Mouse (Mus musculus): Measurements from ENCODE around the gene Rere. TPM values are rescaled to one million over a fixed set of nuclear protein-coding genes. Genes with fewer than 3 reads are reported as not detected.

Rere gene
- polyA plus RNA-seq, 1 experiment from 2014 or later, result 8.3 TPM

DNA sequence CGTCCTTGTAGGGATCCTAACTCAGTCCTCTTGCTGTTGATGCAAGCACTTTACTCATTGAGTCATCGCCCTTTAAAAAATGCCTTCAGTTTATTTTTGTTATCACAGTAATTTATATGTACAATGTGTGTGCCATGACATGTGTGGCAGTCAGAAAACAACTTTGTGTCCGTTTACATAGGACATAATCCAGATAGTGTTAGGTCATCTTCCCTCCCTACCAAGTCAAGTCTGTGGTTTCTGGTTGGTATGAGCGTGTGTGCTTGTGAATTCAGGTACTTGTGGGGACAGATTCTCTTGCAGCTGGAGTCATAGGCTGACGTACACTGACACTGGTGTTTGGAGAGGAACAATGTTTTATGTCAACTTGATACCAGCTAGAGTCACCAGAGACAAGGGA lies 74.4 kb downstream of the Rere start:
- Histone ChIP-seq H3K27me3 (ENCODE audit: control insufficient read depth, insufficient read depth, low read length) (no peaks in the 10 kb centered on the region), H3K4me2 (replicated peaks; ENCODE audit: low read depth) (no peak overlapping the region), H3K36me3 (ENCODE audit: control insufficient read depth, insufficient read depth, low read length) (no peaks in the 10 kb centered on the region), H3K27ac (replicated peaks) (no peak overlapping the region), H3K4me3 (ENCODE audit: low read depth, low read length) (no peak overlapping the region), H3K4me1 (replicated peaks; ENCODE audit: control insufficient read depth, insufficient read depth) (no peaks in the 10 kb centered on the region), H3K9ac (ENCODE audit: low read length) (no peak overlapping the region), H3K9me3 (ENCODE audit: control insufficient read depth, low read length) (no peaks in the 10 kb centered on the region)
- no peak for TF ChIP-seq EP300 (optimal IDR thresholded peaks at IDR 0.05)
- no peak for TF ChIP-seq CTCF (IDR thresholded peaks at IDR 0.05; ENCODE audit: low read depth)
- ATAC-seq (ENCODE audit: low FRiP score, low TSS enrichment) (no peak), DNase-seq (ENCODE audit: low spot score) (no peak)
- WGBS, result 71% methylated on average over 5 of the region's 5 CpGs

DNA sequence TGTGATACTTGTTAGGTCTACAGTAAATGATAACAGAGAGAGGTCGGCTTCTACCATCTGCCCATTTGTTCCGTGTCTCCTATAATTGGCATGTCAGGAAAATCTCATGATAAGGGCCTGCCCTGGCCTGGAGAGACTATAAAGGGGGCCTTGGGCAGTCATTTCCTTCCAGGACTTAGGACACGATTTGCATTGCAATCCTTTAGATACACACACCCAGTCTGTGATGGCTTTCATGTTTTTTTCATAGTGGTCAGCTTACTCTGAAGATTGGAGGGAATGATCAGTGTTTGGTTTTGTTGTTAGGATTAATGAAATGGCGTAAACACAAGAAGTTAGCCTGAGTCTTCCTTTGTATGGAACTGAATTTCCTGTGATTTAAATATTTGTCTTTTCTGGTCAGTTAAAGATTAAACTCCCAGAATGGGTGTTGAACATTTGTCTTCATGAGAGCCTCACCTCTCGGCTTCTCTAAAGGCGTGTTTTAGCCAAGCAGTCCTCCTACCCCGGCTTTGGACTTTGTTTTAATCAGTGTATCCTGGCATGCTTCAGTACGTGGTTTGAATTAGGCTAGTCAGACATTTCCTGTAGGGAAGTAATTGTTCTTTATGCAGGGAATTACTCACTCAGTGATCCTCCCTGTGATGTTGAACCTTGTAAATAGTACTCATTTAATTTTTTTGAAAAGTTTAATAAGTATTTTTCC lies 80.7 kb downstream of the Rere start:
- H3K4me2 ChIP-seq (replicated peaks; ENCODE audit: low read depth), result no peak overlapping the region

DNA sequence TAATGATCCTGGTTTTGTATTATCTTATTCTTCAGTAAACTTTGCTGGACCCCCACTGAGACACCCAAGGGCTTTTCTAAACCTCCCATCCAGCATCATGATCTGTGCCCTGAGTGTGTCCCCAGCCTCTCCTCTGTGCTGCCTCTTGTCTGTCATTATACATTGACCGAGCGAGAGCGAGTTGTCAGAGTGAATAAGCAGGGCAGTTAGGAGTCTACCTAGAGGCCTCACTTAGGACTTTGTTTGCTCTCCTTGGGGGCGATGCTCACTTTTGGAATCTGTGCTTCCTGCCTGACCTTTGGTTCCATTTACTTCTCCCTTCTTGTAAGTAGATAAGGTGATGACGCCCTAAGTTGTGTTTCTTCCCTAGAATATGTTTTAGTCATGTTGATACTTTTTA lies 81.4 kb downstream of the Rere start:
- no peak overlapping the region for H3K9ac ChIP-seq (ENCODE audit: low read length)
- H3K9me3 ChIP-seq (ENCODE audit: control insufficient read depth, low read length), result no peaks in the 10 kb centered on the region
- 40% methylated on average over 5 of the region's 5 CpGs for WGBS
- no peak for DNase-seq (ENCODE audit: low spot score)
- H3K27me3 ChIP-seq (ENCODE audit: control insufficient read depth, insufficient read depth, low read length), result no peaks in the 10 kb centered on the region
- H3K4me3 ChIP-seq (ENCODE audit: low read depth, low read length), result no peak overlapping the region
- H3K4me1 ChIP-seq (replicated peaks; ENCODE audit: control insufficient read depth, insufficient read depth), result peaks cover 2% of the 10 kb centered on the region; the same call in 1 of the 2 replicates
- 0 out of 2 replicates have a peak, but pooled peaks have one; percentile 56 for ATAC-seq (ENCODE audit: low FRiP score, low TSS enrichment)
- H3K27ac ChIP-seq (replicated peaks), result 0 out of 2 replicates have a peak overlapping the region, but pooled peaks have one; percentile 19
- H3K4me2 ChIP-seq (replicated peaks; ENCODE audit: low read depth), result no peak overlapping the region
- no peaks in the 10 kb centered on the region for H3K36me3 ChIP-seq (ENCODE audit: control insufficient read depth, insufficient read depth, low read length)
- TF ChIP-seq CTCF (IDR thresholded peaks at IDR 0.05; ENCODE audit: low read depth), result no peak
- TF ChIP-seq EP300 (optimal IDR thresholded peaks at IDR 0.05), result no peak

More for the DNA sequence above, 80.7 kb downstream of the Rere start:
- Histone ChIP-seq H3K9ac (ENCODE audit: low read length) (no peak overlapping the region), H3K36me3 (ENCODE audit: control insufficient read depth, insufficient read depth, low read length) (no peaks in the 10 kb centered on the region), H3K27ac (replicated peaks) (peak overlapping the region; percentile 53), H3K9me3 (ENCODE audit: control insufficient read depth, low read length) (no peaks in the 10 kb centered on the region), H3K4me1 (replicated peaks; ENCODE audit: control insufficient read depth, insufficient read depth) (peaks cover 2% of the 10 kb centered on the region; the same call in 1 of the 2 replicates), H3K27me3 (ENCODE audit: control insufficient read depth, insufficient read depth, low read length) (no peaks in the 10 kb centered on the region), H3K4me3 (ENCODE audit: low read depth, low read length) (no peak overlapping the region)
- DNase-seq (ENCODE audit: low spot score) (no peak), ATAC-seq (ENCODE audit: low FRiP score, low TSS enrichment) (peak; percentile 55; the same call in 1 of the 2 replicates)
- TF ChIP-seq EP300 (optimal IDR thresholded peaks at IDR 0.05), result no peak
- no peak for TF ChIP-seq CTCF (IDR thresholded peaks at IDR 0.05; ENCODE audit: low read depth)
- WGBS, result 13% methylated on average over 8 of the region's 8 CpGs

DNA sequence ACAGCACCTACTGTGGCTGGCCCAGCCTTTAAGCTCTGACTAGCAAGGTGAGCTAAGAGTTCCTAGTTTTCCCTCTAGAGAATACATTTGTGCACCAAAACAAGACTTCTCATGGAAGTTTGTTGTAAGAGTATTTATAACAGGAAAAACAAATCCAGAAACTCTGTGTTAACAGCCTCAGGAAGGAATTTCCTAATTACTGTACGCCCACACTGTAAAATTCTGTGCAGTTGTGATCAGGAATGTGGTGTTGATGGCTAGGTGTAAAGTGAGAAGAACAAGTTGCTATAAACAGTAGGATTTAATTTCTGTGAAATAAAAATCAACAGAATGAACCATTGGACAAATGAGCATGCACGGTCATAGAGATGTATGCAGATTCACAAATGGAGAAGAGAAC lies 83.3 kb downstream of the Rere start:
- no peak for TF ChIP-seq CTCF (IDR thresholded peaks at IDR 0.05; ENCODE audit: low read depth)
- no peak for TF ChIP-seq EP300 (optimal IDR thresholded peaks at IDR 0.05)
- H3K4me1 ChIP-seq (replicated peaks; ENCODE audit: control insufficient read depth, insufficient read depth), result peaks cover 6% of the 10 kb centered on the region; the same call in 1 of the 2 replicates

DNA sequence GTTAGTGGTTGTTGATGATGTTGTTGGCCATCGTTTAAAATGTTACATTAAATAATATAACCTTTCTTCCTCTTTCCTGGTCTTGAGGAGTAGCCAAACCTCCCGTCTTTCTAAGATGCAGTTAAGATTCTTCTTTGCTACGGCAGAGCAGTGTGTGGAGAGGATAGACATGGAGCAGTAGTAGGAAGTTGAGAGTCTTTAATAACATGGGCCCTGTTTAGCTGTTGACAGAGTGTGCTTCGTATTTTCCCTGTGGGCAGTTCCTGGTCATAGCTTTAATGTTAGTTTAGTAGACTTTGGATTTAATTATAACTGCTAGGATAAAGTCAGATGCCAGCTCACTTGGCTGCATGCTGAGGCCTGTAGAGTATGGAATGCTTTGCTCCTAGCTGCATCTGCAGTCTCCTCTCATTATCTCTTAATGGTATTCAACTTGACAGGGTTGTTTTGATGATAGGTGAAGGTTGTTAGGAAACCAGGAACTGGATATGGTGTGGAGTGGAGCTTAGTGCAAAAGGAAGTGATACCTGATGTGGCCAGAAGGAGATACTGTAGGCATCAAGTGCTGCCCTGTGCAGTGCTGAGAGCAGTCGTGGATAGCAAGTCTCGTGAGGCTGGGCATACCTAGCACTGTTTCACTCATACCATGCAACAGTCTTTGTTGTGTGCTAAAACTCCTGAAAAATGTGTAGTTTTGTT lies 85.2 kb downstream of the Rere start:
- H3K36me3 ChIP-seq (ENCODE audit: control insufficient read depth, insufficient read depth, low read length), result no peaks in the 10 kb centered on the region
- peaks cover 9% of the 10 kb centered on the region; the same call in 1 of the 2 replicates for H3K4me1 ChIP-seq (replicated peaks; ENCODE audit: control insufficient read depth, insufficient read depth)
- DNase-seq (ENCODE audit: low spot score), result peak; percentile 35
- H3K9ac ChIP-seq (ENCODE audit: low read length), result no peak overlapping the region
- no peaks in the 10 kb centered on the region for H3K27me3 ChIP-seq (ENCODE audit: control insufficient read depth, insufficient read depth, low read length)
- WGBS, result 44% methylated on average over 6 of the region's 6 CpGs
- H3K4me2 ChIP-seq (replicated peaks; ENCODE audit: low read depth), result no peak overlapping the region
- no peaks in the 10 kb centered on the region for H3K9me3 ChIP-seq (ENCODE audit: control insufficient read depth, low read length)
- no peak overlapping the region for H3K27ac ChIP-seq (replicated peaks)
- no peak overlapping the region for H3K4me3 ChIP-seq (ENCODE audit: low read depth, low read length)
- TF ChIP-seq CTCF (IDR thresholded peaks at IDR 0.05; ENCODE audit: low read depth) (peak; percentile 65), EP300 (optimal IDR thresholded peaks at IDR 0.05) (no peak)
- peak; percentile 83 for ATAC-seq (ENCODE audit: low FRiP score, low TSS enrichment)

More for the DNA sequence above, 83.3 kb downstream of the Rere start:
- Histone ChIP-seq H3K4me3 (ENCODE audit: low read depth, low read length) (no peak overlapping the region), H3K4me2 (replicated peaks; ENCODE audit: low read depth) (no peak overlapping the region), H3K9ac (ENCODE audit: low read length) (no peak overlapping the region), H3K36me3 (ENCODE audit: control insufficient read depth, insufficient read depth, low read length) (no peaks in the 10 kb centered on the region), H3K9me3 (ENCODE audit: control insufficient read depth, low read length) (no peaks in the 10 kb centered on the region), H3K27ac (replicated peaks) (no peak overlapping the region), H3K27me3 (ENCODE audit: control insufficient read depth, insufficient read depth, low read length) (no peaks in the 10 kb centered on the region)
- ATAC-seq (ENCODE audit: low FRiP score, low TSS enrichment), result no peak
- 86% methylated on average over 2 of the region's 2 CpGs for WGBS
- no peak for DNase-seq (ENCODE audit: low spot score)
